15 mouse cellular contexts compared by ENCODE assay signal in genomic region chr16:43098666-43099065, GRCm38 (mm10).
"Had no signal": no experiment of that assay in that cellular context is flagged by ENCODE, and none has a peak within 500 bp of the region (broad histone marks: within the 10 kb centered on the region; RNA-seq: fewer than 3 reads in every experiment).

No protein-coding gene starts in this region.

- H3K9ac ChIP-seq: limb, embryonic 12.5 days; liver, embryonic 13.5 days; liver, postnatal 0 days; lung, embryonic 15.5 days; midbrain, embryonic 15.5 days; neural tube, embryonic 12.5 days had no signal

- H3K4me1 ChIP-seq: limb, embryonic 12.5 days; liver, embryonic 13.5 days; lung, embryonic 15.5 days; megakaryocyte, embryonic 14.5 days; midbrain, embryonic 15.5 days; neural tube, embryonic 12.5 days had no signal

- H3K4me2 ChIP-seq: limb, embryonic 12.5 days; liver, embryonic 13.5 days; lung, embryonic 15.5 days; midbrain, embryonic 11.5 days; midbrain, embryonic 15.5 days; neural tube, embryonic 12.5 days had no signal

- H3K27ac ChIP-seq: limb, embryonic 12.5 days; liver, embryonic 13.5 days; lung, embryonic 15.5 days; macrophage; midbrain, embryonic 15.5 days; neural tube, embryonic 12.5 days had no signal

- H3K9me3 ChIP-seq: limb, embryonic 12.5 days; liver, embryonic 13.5 days; lung, embryonic 15.5 days; megakaryocyte, embryonic 14.5 days; midbrain, embryonic 15.5 days; neural tube, embryonic 12.5 days had no signal

- ATAC-seq: liver, postnatal 0 days; midbrain, embryonic 15.5 days had no signal

- H3K27me3 ChIP-seq: limb, embryonic 12.5 days; liver, embryonic 13.5 days; lung, embryonic 15.5 days; megakaryocyte, embryonic 14.5 days; midbrain, embryonic 15.5 days; neural tube, embryonic 12.5 days had no signal

- H3K36me3 ChIP-seq: limb, embryonic 12.5 days; liver, embryonic 13.5 days; lung, embryonic 15.5 days; midbrain, embryonic 15.5 days; neural tube, embryonic 12.5 days had no signal

- DNase-seq: kidney, postnatal 25 days; layer of hippocampus, adult 9-11 months; liver; liver, embryonic 13.5 days; liver, postnatal 0 days; lung, postnatal 14 days; thymus, adult 2 months; thymus, postnatal 25 days had no signal

- H3K4me3 ChIP-seq: limb, embryonic 12.5 days; liver, embryonic 13.5 days; lung, embryonic 15.5 days; megakaryocyte, embryonic 14.5 days; midbrain, embryonic 15.5 days; neural tube, embryonic 12.5 days had no signal
